Mouse (Mus musculus): ENCODE results near the gene Dynll1. TPM values are rescaled to one million over a fixed set of nuclear protein-coding genes. Genes with fewer than 3 reads are reported as not detected.

Dynll1 gene
- polyA plus RNA-seq, 1 experiment from 2014 or later, result 1,720 TPM

DNA sequence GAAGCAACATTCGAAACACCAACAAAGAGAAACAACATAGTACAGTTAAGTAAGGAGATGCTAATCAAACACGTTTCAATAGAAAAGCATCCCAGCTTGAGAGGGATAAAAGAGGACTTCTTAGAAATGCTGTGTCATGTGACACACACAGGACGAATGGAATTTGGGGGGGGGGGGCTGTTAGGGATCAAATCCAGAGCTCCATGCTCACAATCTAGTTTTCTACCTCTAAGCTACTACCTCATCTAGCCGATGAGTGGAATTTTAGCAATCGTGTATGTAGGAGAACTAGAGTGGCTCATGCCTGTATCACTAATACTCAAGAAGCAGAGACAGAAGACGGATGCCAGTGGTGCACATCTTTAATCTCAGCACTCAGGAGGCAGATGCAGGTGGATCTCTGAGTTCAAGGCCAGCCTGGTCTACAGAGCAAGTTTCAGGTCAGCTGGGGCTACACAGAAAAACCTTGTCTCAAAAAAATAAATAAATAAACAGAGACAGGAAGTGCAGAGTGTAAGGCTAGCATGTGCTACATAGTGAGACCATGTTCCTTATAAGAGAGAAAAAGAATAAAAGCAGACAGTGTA, 27.2 kb downstream of the Dynll1 start:
- WGBS, result 83% methylated on average over 6 of the region's 6 CpGs
- H3K4me1 ChIP-seq (ENCODE audit: control insufficient read depth, insufficient read depth, low read length), result peaks cover 27% of the 10 kb centered on the region
- no peak overlapping the region for H3K4me3 ChIP-seq (ENCODE audit: low read length)
- H3K27me3 ChIP-seq (ENCODE audit: control insufficient read depth, insufficient read depth, low read length), result no peaks in the 10 kb centered on the region
- H3K36me3 ChIP-seq (ENCODE audit: control insufficient read depth, insufficient read depth, low read length), result peaks cover 10% of the 10 kb centered on the region
- ATAC-seq (ENCODE audit: low FRiP score, low TSS enrichment), result no peak
- H3K4me2 ChIP-seq (replicated peaks; ENCODE audit: low read depth, low read length), result no peak overlapping the region; the same call in 1 of the 2 replicates
- H3K27ac ChIP-seq (ENCODE audit: low read depth, low read length), result no peak overlapping the region
- H3K9ac ChIP-seq (ENCODE audit: low read depth, low read length), result peak overlapping the region; percentile 96; the same call in 1 of the 2 replicates
- H3K9me3 ChIP-seq (ENCODE audit: control insufficient read depth, low read length), result no peaks in the 10 kb centered on the region

GRCm38 (mm10) chr5:115272812-115273548, 27.8 kb downstream of the Dynll1 start, which contains the start of gene Rnf10:
Gene Rnf10, minus strand, starts transcription at chr5:115272898.
- peak; percentile 92 for ATAC-seq (ENCODE audit: low FRiP score, low TSS enrichment)
- Histone ChIP-seq H3K27ac (ENCODE audit: low read depth, low read length) (peak within 1 kb of the TSS; percentile 83), H3K36me3 (ENCODE audit: control insufficient read depth, insufficient read depth, low read length) (peaks cover 13% of the 10 kb centered on the region), H3K4me3 (ENCODE audit: low read length) (peak within 1 kb of the TSS; percentile 98), H3K9me3 (ENCODE audit: control insufficient read depth, low read length) (no peaks in the 10 kb centered on the region), H3K4me2 (replicated peaks; ENCODE audit: low read depth, low read length) (peak within 1 kb of the TSS; percentile 89), H3K9ac (ENCODE audit: low read depth, low read length) (peak within 1 kb of the TSS; percentile 96), H3K4me1 (ENCODE audit: control insufficient read depth, insufficient read depth, low read length) (peaks cover 27% of the 10 kb centered on the region), H3K27me3 (ENCODE audit: control insufficient read depth, insufficient read depth, low read length) (no peaks in the 10 kb centered on the region)
- 15% methylated on average over 24 of the region's 26 CpGs for WGBS

DNA sequence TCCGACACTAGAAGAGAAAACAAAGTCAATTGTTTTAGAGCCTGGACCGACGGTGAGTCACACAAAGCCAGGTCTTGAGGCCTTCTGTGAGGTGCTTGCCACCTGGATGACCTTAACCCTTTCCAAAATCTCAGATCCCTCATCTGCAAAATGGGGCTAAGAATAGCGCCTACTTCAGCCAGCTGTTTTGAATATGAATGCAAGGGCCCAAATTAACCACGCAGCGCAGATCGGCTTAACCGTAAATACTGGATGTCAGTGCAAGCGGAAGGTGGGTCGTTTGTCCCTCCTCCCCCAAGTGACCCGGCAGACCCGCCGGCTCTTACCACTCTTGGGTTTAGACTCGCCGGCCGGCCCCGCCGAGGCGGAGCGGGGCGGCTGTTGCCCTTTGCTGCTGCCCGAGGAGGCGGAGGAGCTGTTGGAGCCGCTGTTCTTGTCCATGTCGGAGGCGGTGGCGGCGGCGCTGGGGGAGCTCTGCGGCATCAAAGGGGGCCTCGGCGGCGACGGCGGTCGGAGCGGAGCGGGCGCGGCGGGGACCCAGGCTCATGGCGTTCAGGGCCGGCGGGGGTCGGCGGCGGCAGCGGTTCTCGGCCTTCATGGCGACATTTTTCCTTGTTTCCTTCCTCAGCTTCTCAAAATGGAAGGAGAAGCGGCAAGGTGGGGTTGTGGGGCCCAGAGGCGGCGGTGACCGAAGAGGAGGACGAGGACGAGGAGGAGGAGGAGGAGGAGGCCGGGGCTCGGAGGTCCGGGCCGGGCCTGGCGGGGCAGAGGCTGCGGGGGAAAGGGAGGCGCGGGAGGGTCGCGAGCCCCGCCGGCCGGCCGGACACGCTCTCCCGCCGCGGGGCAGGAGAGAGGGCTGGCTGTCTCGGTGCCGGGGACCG, 28.6 kb downstream of the Dynll1 start:
- H3K4me3 ChIP-seq (ENCODE audit: low read length), result peak overlapping the region; percentile 98
- H3K4me2 ChIP-seq (replicated peaks; ENCODE audit: low read depth, low read length), result peak overlapping the region; percentile 89
- peak overlapping the region; percentile 96 for H3K9ac ChIP-seq (ENCODE audit: low read depth, low read length)
- H3K36me3 ChIP-seq (ENCODE audit: control insufficient read depth, insufficient read depth, low read length), result peaks cover 13% of the 10 kb centered on the region
- peak overlapping the region; percentile 83 for H3K27ac ChIP-seq (ENCODE audit: low read depth, low read length)
- no peaks in the 10 kb centered on the region for H3K27me3 ChIP-seq (ENCODE audit: control insufficient read depth, insufficient read depth, low read length)
- H3K4me1 ChIP-seq (ENCODE audit: control insufficient read depth, insufficient read depth, low read length), result peaks cover 27% of the 10 kb centered on the region
- H3K9me3 ChIP-seq (ENCODE audit: control insufficient read depth, low read length), result no peaks in the 10 kb centered on the region
- peak; percentile 63 for ATAC-seq (ENCODE audit: low FRiP score, low TSS enrichment)
- under 1% methylated on average over 71 of the region's 77 CpGs for WGBS

- Histone ChIP-seq H3K36me3 (ENCODE audit: control insufficient read depth, insufficient read depth, low read length) (peaks cover 22% of the 10 kb centered on the region), H3K9me3 (ENCODE audit: control insufficient read depth, low read length) (no peaks in the 10 kb centered on the region), H3K4me2 (replicated peaks; ENCODE audit: low read depth, low read length) (peak overlapping the region; percentile 89), H3K4me1 (ENCODE audit: control insufficient read depth, insufficient read depth, low read length) (peaks cover 27% of the 10 kb centered on the region), H3K27me3 (ENCODE audit: control insufficient read depth, insufficient read depth, low read length) (no peaks in the 10 kb centered on the region), H3K4me3 (ENCODE audit: low read length) (peak overlapping the region; percentile 98; the same call in 1 of the 2 replicates), H3K9ac (ENCODE audit: low read depth, low read length) (no peak overlapping the region; the same call in 1 of the 2 replicates), H3K27ac (ENCODE audit: low read depth, low read length) (no peak overlapping the region)
- WGBS, result 82% methylated on average over 1 of the region's 1 CpGs
- ATAC-seq (ENCODE audit: low FRiP score, low TSS enrichment), result no peak
Measured at GRCm38 (mm10) chr5:115269969-115270368, 30.8 kb downstream of the Dynll1 start.

GRCm38 (mm10) chr5:115268266-115268665, 32.5 kb downstream of the Dynll1 start:
- Histone ChIP-seq H3K4me3 (ENCODE audit: low read length) (no peak overlapping the region), H3K9ac (ENCODE audit: low read depth, low read length) (no peak overlapping the region), H3K27ac (ENCODE audit: low read depth, low read length) (no peak overlapping the region), H3K36me3 (ENCODE audit: control insufficient read depth, insufficient read depth, low read length) (peaks cover 25% of the 10 kb centered on the region), H3K4me2 (replicated peaks; ENCODE audit: low read depth, low read length) (no peak overlapping the region), H3K4me1 (ENCODE audit: control insufficient read depth, insufficient read depth, low read length) (peaks cover 25% of the 10 kb centered on the region), H3K9me3 (ENCODE audit: control insufficient read depth, low read length) (no peaks in the 10 kb centered on the region), H3K27me3 (ENCODE audit: control insufficient read depth, insufficient read depth, low read length) (no peaks in the 10 kb centered on the region)
- ATAC-seq (ENCODE audit: low FRiP score, low TSS enrichment), result no peak
- 64% methylated on average over 3 of the region's 3 CpGs for WGBS

GRCm38 (mm10) chr5:115267469-115268045, 33.2 kb downstream of the Dynll1 start:
- WGBS, result 85% methylated on average over 3 of the region's 3 CpGs
- Histone ChIP-seq H3K9ac (ENCODE audit: low read depth, low read length) (no peak overlapping the region), H3K27ac (ENCODE audit: low read depth, low read length) (no peak overlapping the region; the same call in 1 of the 2 replicates), H3K4me1 (ENCODE audit: control insufficient read depth, insufficient read depth, low read length) (peaks cover 23% of the 10 kb centered on the region), H3K36me3 (ENCODE audit: control insufficient read depth, insufficient read depth, low read length) (peaks cover 29% of the 10 kb centered on the region), H3K4me2 (replicated peaks; ENCODE audit: low read depth, low read length) (no peak overlapping the region), H3K9me3 (ENCODE audit: control insufficient read depth, low read length) (no peaks in the 10 kb centered on the region), H3K27me3 (ENCODE audit: control insufficient read depth, insufficient read depth, low read length) (no peaks in the 10 kb centered on the region), H3K4me3 (ENCODE audit: low read length) (no peak overlapping the region)
- ATAC-seq (ENCODE audit: low FRiP score, low TSS enrichment), result no peak

- H3K4me2 ChIP-seq (replicated peaks; ENCODE audit: low read depth, low read length), result no peak overlapping the region
- H3K9me3 ChIP-seq (ENCODE audit: control insufficient read depth, low read length), result no peaks in the 10 kb centered on the region
- H3K4me3 ChIP-seq (ENCODE audit: low read length), result no peak overlapping the region
- H3K27ac ChIP-seq (ENCODE audit: low read depth, low read length), result no peak overlapping the region
- H3K27me3 ChIP-seq (ENCODE audit: control insufficient read depth, insufficient read depth, low read length), result no peaks in the 10 kb centered on the region
- peaks cover 23% of the 10 kb centered on the region for H3K4me1 ChIP-seq (ENCODE audit: control insufficient read depth, insufficient read depth, low read length)
- 90% methylated on average over 8 of the region's 8 CpGs for WGBS
- H3K36me3 ChIP-seq (ENCODE audit: control insufficient read depth, insufficient read depth, low read length), result peaks cover 33% of the 10 kb centered on the region
- ATAC-seq (ENCODE audit: low FRiP score, low TSS enrichment), result no peak
- H3K9ac ChIP-seq (ENCODE audit: low read depth, low read length), result no peak overlapping the region
Measured at GRCm38 (mm10) chr5:115266787-115267468, 33.9 kb downstream of the Dynll1 start.

DNA sequence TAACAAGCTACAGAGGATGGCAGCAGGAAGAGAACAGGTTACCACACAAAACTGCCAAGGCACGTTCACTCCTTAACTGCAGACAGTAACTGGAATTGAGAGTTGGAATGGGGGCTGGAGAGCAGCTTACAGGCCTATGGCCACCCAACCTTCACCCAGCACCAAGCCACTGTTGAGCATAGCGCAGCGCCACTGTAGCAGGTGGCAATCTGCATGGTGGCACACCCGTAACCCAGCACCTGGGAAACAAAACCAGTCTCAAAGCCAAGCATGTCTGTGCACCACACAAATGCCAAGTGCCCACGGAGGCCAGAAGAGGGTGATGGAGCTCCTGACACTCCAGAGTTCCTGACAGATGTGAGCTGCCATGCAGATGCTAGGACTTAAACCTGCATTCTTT, 34.5 kb downstream of the Dynll1 start:
- ATAC-seq (ENCODE audit: low FRiP score, low TSS enrichment), result no peak
- Histone ChIP-seq H3K4me3 (ENCODE audit: low read length) (no peak overlapping the region), H3K27ac (ENCODE audit: low read depth, low read length) (no peak overlapping the region), H3K9ac (ENCODE audit: low read depth, low read length) (no peak overlapping the region), H3K36me3 (ENCODE audit: control insufficient read depth, insufficient read depth, low read length) (peaks cover 33% of the 10 kb centered on the region), H3K4me2 (replicated peaks; ENCODE audit: low read depth, low read length) (no peak overlapping the region), H3K27me3 (ENCODE audit: control insufficient read depth, insufficient read depth, low read length) (no peaks in the 10 kb centered on the region), H3K9me3 (ENCODE audit: control insufficient read depth, low read length) (no peaks in the 10 kb centered on the region), H3K4me1 (ENCODE audit: control insufficient read depth, insufficient read depth, low read length) (peaks cover 22% of the 10 kb centered on the region)
- WGBS, result 87% methylated on average over 5 of the region's 5 CpGs

Measured in kidney, embryonic 14.5 days (tissue).